8 mouse cellular contexts compared by ENCODE assay signal in the genomic region with DNA sequence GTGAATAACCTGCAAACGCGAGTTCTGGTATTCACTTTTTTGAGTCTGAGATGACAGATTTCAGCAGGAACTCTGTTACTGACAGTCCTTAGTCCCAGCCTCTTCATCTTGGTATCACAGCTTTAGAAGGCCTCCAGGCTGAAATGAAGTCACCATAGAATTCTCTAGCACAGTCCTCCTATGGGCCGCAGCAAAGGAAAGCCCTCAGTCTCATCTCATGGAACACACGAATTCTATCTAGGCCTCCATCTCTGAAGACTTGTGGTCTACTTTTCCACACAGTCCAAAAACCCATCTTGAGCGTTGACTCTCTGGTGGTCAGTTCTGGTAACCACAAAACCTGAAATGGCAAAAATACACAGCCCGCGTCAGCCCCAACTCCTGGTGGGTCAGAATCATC. TPM values are rescaled to one million over a fixed set of nuclear protein-coding genes. Genes with fewer than 3 reads are reported as not detected.
A peak's percentile ranks its signal among the peaks of the same experiment; 100 is the strongest.
DNase-seq lines count a peak whose midpoint lies in the region; ATAC-seq and TF ChIP-seq lines count a peak whose summit lies in the region.

No protein-coding gene starts in this region.

- peak overlapping the region; percentile 61 for H3K4me3 ChIP-seq in heart, embryonic 11.5 days (ENCODE audit: low read depth, low read length)
- H3K4me3 ChIP-seq in E14TG2a.4 (replicated peaks; ENCODE audit: low read length), result peak overlapping the region; percentile 78
- peak overlapping the region; percentile 54 for H3K4me3 ChIP-seq in forebrain, postnatal 0 days (ENCODE audit: low read depth, low read length)
- peak overlapping the region; percentile 76 for H3K4me3 ChIP-seq in midbrain, embryonic 10.5 days

- no peak for DNase-seq in heart, adult 18-20 months
- DNase-seq in forebrain, postnatal 0 days, result no peak
- DNase-seq in midbrain, embryonic 10.5 days (ENCODE audit: low spot score), result peak; percentile 13
- no peak for DNase-seq in spleen, postnatal 10 days (ENCODE audit: low spot score in 2 of 2)
- DNase-seq in T-cell, adult 2 months (ENCODE audit: low spot score), result no peak

- H3K4me1 ChIP-seq in heart, embryonic 11.5 days (ENCODE audit: control insufficient read depth, insufficient read depth, low read length), result no peaks in the 10 kb centered on the region
- H3K4me1 ChIP-seq in E14TG2a.4 (replicated peaks; ENCODE audit: low read depth, low read length), result peaks cover 36% of the 10 kb centered on the region
- H3K4me1 ChIP-seq in forebrain, postnatal 0 days (ENCODE audit: insufficient read depth), result peaks cover 10% of the 10 kb centered on the region
- H3K4me1 ChIP-seq in midbrain, embryonic 10.5 days, result peaks cover 46% of the 10 kb centered on the region

- H3K9ac ChIP-seq in heart, embryonic 11.5 days (ENCODE audit: low read depth, low read length), result peak overlapping the region; percentile 70; the same call in 1 of the 2 replicates
- H3K9ac ChIP-seq in forebrain, postnatal 0 days, result peak overlapping the region; percentile 95

- H3K27me3 ChIP-seq in heart, embryonic 11.5 days (ENCODE audit: control insufficient read depth, insufficient read depth, low read length), result no peaks in the 10 kb centered on the region
- peaks cover 34% of the 10 kb centered on the region for H3K27me3 ChIP-seq in E14TG2a.4 (ENCODE audit: insufficient read depth, low read length)
- no peaks in the 10 kb centered on the region for H3K27me3 ChIP-seq in forebrain, postnatal 0 days (ENCODE audit: insufficient read depth, low read length)
- H3K27me3 ChIP-seq in midbrain, embryonic 10.5 days (ENCODE audit: low read depth, poor library complexity, severe bottlenecking), result no peaks in the 10 kb centered on the region

- no peak overlapping the region for H3K27ac ChIP-seq in heart, embryonic 11.5 days (ENCODE audit: low read depth, low read length)
- H3K27ac ChIP-seq in forebrain, postnatal 0 days (ENCODE audit: low read depth, low read length), result peak overlapping the region; percentile 99
- H3K27ac ChIP-seq in midbrain, embryonic 10.5 days (replicated peaks), result peak overlapping the region; percentile 94

- H3K4me2 ChIP-seq in heart, embryonic 11.5 days, result peak overlapping the region; percentile 84
- H3K4me2 ChIP-seq in forebrain, postnatal 0 days (ENCODE audit: low read depth), result peak overlapping the region; percentile 55

- WGBS in heart, embryonic 11.5 days (ENCODE audit: insufficient replicate concordance), result 70% methylated on average over 7 of the region's 7 CpGs
- WGBS in forebrain, postnatal 0 days, result 55% methylated on average over 7 of the region's 7 CpGs
- WGBS in midbrain, embryonic 10.5 days, result 70% methylated on average over 7 of the region's 7 CpGs

- no peaks in the 10 kb centered on the region for H3K9me3 ChIP-seq in heart, embryonic 11.5 days (replicated peaks; ENCODE audit: control insufficient read depth, low read length)
- H3K9me3 ChIP-seq in E14TG2a.4 (ENCODE audit: low read length), result no peaks in the 10 kb centered on the region
- H3K9me3 ChIP-seq in forebrain, postnatal 0 days (ENCODE audit: low read length), result no peaks in the 10 kb centered on the region
- no peaks in the 10 kb centered on the region for H3K9me3 ChIP-seq in midbrain, embryonic 10.5 days (replicated peaks)

- no peak for TF ChIP-seq CTCF in E14TG2a.4 (conservative IDR thresholded peaks at IDR 0.05; ENCODE audit: low read length)
- 0 out of 2 replicates have a peak, but pooled peaks have one; percentile 3 for TF ChIP-seq CTCF in forebrain, postnatal 0 days (IDR thresholded peaks at IDR 0.05; ENCODE audit: low read depth)

- no peak for ATAC-seq in heart, embryonic 11.5 days (replicated peaks; ENCODE audit: insufficient number of reproducible peaks, low FRiP score, low TSS enrichment)
- ATAC-seq in forebrain, postnatal 0 days, result no peak
- ATAC-seq in megakaryocyte, adult 5-6 weeks (ENCODE audit: poor library complexity, severe bottlenecking), result no peak

- peaks cover 7% of the 10 kb centered on the region; the same call in 1 of the 2 replicates for H3K36me3 ChIP-seq in heart, embryonic 11.5 days (ENCODE audit: control insufficient read depth, insufficient read depth, low read length)
- peaks cover 14% of the 10 kb centered on the region for H3K36me3 ChIP-seq in E14TG2a.4 (ENCODE audit: insufficient read depth, low read length)
- peaks cover 10% of the 10 kb centered on the region for H3K36me3 ChIP-seq in forebrain, postnatal 0 days (ENCODE audit: insufficient read depth)
- peaks cover 23% of the 10 kb centered on the region for H3K36me3 ChIP-seq in midbrain, embryonic 10.5 days

RNA-seq across cellular contexts. Expression of a gene that starts 1.2 kb away (rescaled TPM):
- 20.0 and 26.6 TPM in 2 replicates for polyA plus RNA-seq in heart, embryonic 11.5 days (2014; fragmentation: Nextera tagmentation; extraction: Ambion mirVana)
- under 1 TPM; 0.40 to 0.49 TPM for total RNA-seq in heart, adult 18-20 months (2021)
- 611 and 642 TPM in 2 replicates for total RNA-seq in forebrain, postnatal 0 days (2014; rRNA removed)
- 634 and 640 TPM in 2 replicates for polyA plus RNA-seq in forebrain, postnatal 0 days (2015; fragmentation: Nextera tagmentation; extraction: Ambion mirVana)
- polyA plus RNA-seq in midbrain, embryonic 10.5 days (2016; fragmentation: Nextera tagmentation; extraction: Ambion mirVana), result 137 and 226 TPM in 2 replicates
- not detected in 2 replicates for total RNA-seq in megakaryocyte, adult 5-6 weeks (2015)
- not detected in 2 replicates for total RNA-seq in megakaryocyte, adult 5-6 weeks (2017)

RNA-seq across cellular contexts. Expression of a gene that starts 12.4 kb away (rescaled TPM):
- 34.7 and 34.8 TPM in 2 replicates for polyA plus RNA-seq in heart, embryonic 11.5 days (2014; fragmentation: Nextera tagmentation; extraction: Ambion mirVana)
- 10 to 100 TPM; 38.5 to 39.5 TPM for total RNA-seq in heart, adult 18-20 months (2021)
- total RNA-seq in forebrain, postnatal 0 days (2014; rRNA removed), result 27.0 and 35.0 TPM in 2 replicates
- polyA plus RNA-seq in forebrain, postnatal 0 days (2015; fragmentation: Nextera tagmentation; extraction: Ambion mirVana), result 21.5 and 25.1 TPM in 2 replicates
- 38.8 and 39.8 TPM in 2 replicates for polyA plus RNA-seq in midbrain, embryonic 10.5 days (2016; fragmentation: Nextera tagmentation; extraction: Ambion mirVana)
- 33.5 and 40.9 TPM in 2 replicates for total RNA-seq in megakaryocyte, adult 5-6 weeks (2015)
- 44.4 and 47.7 TPM in 2 replicates for total RNA-seq in megakaryocyte, adult 5-6 weeks (2017)

RNA-seq across cellular contexts. Expression of a gene that starts 12.7 kb away (rescaled TPM):
- 27.4 and 28.0 TPM in 2 replicates for polyA plus RNA-seq in heart, embryonic 11.5 days (2014; fragmentation: Nextera tagmentation; extraction: Ambion mirVana)
- total RNA-seq in heart, adult 18-20 months (2021), result 1 to 10 TPM; 7.9 to 8.1 TPM
- total RNA-seq in forebrain, postnatal 0 days (2014; rRNA removed), result 15.3 and 19.3 TPM in 2 replicates
- 8.0 and 13.9 TPM in 2 replicates for polyA plus RNA-seq in forebrain, postnatal 0 days (2015; fragmentation: Nextera tagmentation; extraction: Ambion mirVana)
- 65.3 and 67.8 TPM in 2 replicates for polyA plus RNA-seq in midbrain, embryonic 10.5 days (2016; fragmentation: Nextera tagmentation; extraction: Ambion mirVana)
- 30.2 and 31.4 TPM in 2 replicates for total RNA-seq in megakaryocyte, adult 5-6 weeks (2015)
- 43.4 and 60.9 TPM in 2 replicates for total RNA-seq in megakaryocyte, adult 5-6 weeks (2017)

RNA-seq across cellular contexts. Expression of a gene that starts 27.8 kb away (rescaled TPM):
- 15.6 and 20.5 TPM in 2 replicates for polyA plus RNA-seq in heart, embryonic 11.5 days (2014; fragmentation: Nextera tagmentation; extraction: Ambion mirVana)
- total RNA-seq in heart, adult 18-20 months (2021), result 1 to 10 TPM; 8.1 to 8.4 TPM
- total RNA-seq in forebrain, postnatal 0 days (2014; rRNA removed), result 25.8 and 26.7 TPM in 2 replicates
- polyA plus RNA-seq in forebrain, postnatal 0 days (2015; fragmentation: Nextera tagmentation; extraction: Ambion mirVana), result 7.4 and 9.7 TPM in 2 replicates
- 19.9 and 20.7 TPM in 2 replicates for polyA plus RNA-seq in midbrain, embryonic 10.5 days (2016; fragmentation: Nextera tagmentation; extraction: Ambion mirVana)
- total RNA-seq in megakaryocyte, adult 5-6 weeks (2015), result 5.1 and 8.4 TPM in 2 replicates
- total RNA-seq in megakaryocyte, adult 5-6 weeks (2017), result 10.7 and 17.0 TPM in 2 replicates

RNA-seq across cellular contexts. Expression of a gene that starts 49.2 kb away (rescaled TPM):
- polyA plus RNA-seq in heart, embryonic 11.5 days (2014; fragmentation: Nextera tagmentation; extraction: Ambion mirVana), result 270 and 274 TPM in 2 replicates
- total RNA-seq in heart, adult 18-20 months (2021), result 100 to 1,000 TPM; 215 to 228 TPM
- total RNA-seq in forebrain, postnatal 0 days (2014; rRNA removed), result 19.5 and 24.3 TPM in 2 replicates
- polyA plus RNA-seq in forebrain, postnatal 0 days (2015; fragmentation: Nextera tagmentation; extraction: Ambion mirVana), result 225 and 233 TPM in 2 replicates
- polyA plus RNA-seq in midbrain, embryonic 10.5 days (2016; fragmentation: Nextera tagmentation; extraction: Ambion mirVana), result 283 and 342 TPM in 2 replicates
- total RNA-seq in megakaryocyte, adult 5-6 weeks (2015), result 112 and 122 TPM in 2 replicates
- total RNA-seq in megakaryocyte, adult 5-6 weeks (2017), result 18.3 and 25.8 TPM in 2 replicates

Comparison
In these comparisons a context has a peak if more than half of its experiments do, and no peak if none do; other contexts are left out.
1. RNA of a gene that starts 1.2 kb away (total RNA-seq): 611 to 642 TPM in forebrain, postnatal 0 days; 0.40 to 0.49 TPM in heart, adult 18-20 months and not detected in megakaryocyte, adult 5-6 weeks; every median in the first group is over 100 times any median in the second.
2. Peak in every context shown above with its lines, with median percentiles within 50 percentile points of each other: H3K4me3 ChIP-seq.